Mouse (Mus musculus): ENCODE data around the gene Ppfia3.

GRCm38 (mm10) chr7:45355318-45356020, 11.3 kb downstream of the Ppfia3 start:
- TF ChIP-seq CTCF (IDR thresholded peaks at IDR 0.05; ENCODE audit: borderline replicate concordance, insufficient read depth, low read length) (no peak), POLR2A (IDR thresholded peaks at IDR 0.05; ENCODE audit: low read depth, low read length) (no peak)

Data from embryonic fibroblast, embryonic 13.5 days (primary cell).